ENCODE assay signal across 24 mouse cellular contexts in genomic region chr10:116649287-116649686, GRCm38 (mm10).
A peak's percentile ranks its signal among the peaks of the same experiment; 100 is the strongest.
DNase-seq lines count a peak whose midpoint lies in the region; ATAC-seq lines count a peak whose summit lies in the region.
"Had no signal": no experiment of that assay in that cellular context is flagged by ENCODE, and none has a peak within 500 bp of the region (broad histone marks: within the 10 kb centered on the region; RNA-seq: fewer than 3 reads in every experiment).

No protein-coding gene starts in this region.

- H3K4me1 ChIP-seq in intestine, embryonic 16.5 days (ENCODE audit: control insufficient read depth, insufficient read depth, low read length): no peaks in the 10 kb centered on the region
- H3K4me1 ChIP-seq in stomach, embryonic 16.5 days (ENCODE audit: control insufficient read depth, insufficient read depth, low read length): no peaks in the 10 kb centered on the region
- H3K4me1 ChIP-seq: embryonic facial prominence, embryonic 12.5 days; embryonic facial prominence, embryonic 15.5 days; heart, embryonic 13.5 days; hindbrain, embryonic 15.5 days had no signal

- WGBS in intestine, embryonic 16.5 days: 74% methylated on average over 3 of the region's 3 CpGs
- 33% methylated on average over 3 of the region's 3 CpGs for WGBS in large intestine, adult 2 months
- WGBS in stomach, embryonic 16.5 days: 66% methylated on average over 3 of the region's 3 CpGs

- no peaks in the 10 kb centered on the region for H3K36me3 ChIP-seq in intestine, embryonic 16.5 days (ENCODE audit: control insufficient read depth, insufficient read depth, low read length)
- H3K36me3 ChIP-seq in stomach, embryonic 16.5 days (ENCODE audit: control insufficient read depth, insufficient read depth, low read length): no peaks in the 10 kb centered on the region
- H3K36me3 ChIP-seq: embryonic facial prominence, embryonic 12.5 days; embryonic facial prominence, embryonic 15.5 days; heart, embryonic 13.5 days; hindbrain, embryonic 15.5 days had no signal

- no peaks in the 10 kb centered on the region for H3K27me3 ChIP-seq in intestine, embryonic 16.5 days (replicated peaks; ENCODE audit: control insufficient read depth, insufficient read depth, low read length)
- H3K27me3 ChIP-seq in stomach, embryonic 16.5 days (ENCODE audit: control insufficient read depth, insufficient read depth, low read length): no peaks in the 10 kb centered on the region
- H3K27me3 ChIP-seq: embryonic facial prominence, embryonic 12.5 days; embryonic facial prominence, embryonic 15.5 days; heart, embryonic 13.5 days; hindbrain, embryonic 15.5 days had no signal

- H3K9me3 ChIP-seq in intestine, embryonic 16.5 days (ENCODE audit: control insufficient read depth, low read length): no peaks in the 10 kb centered on the region
- no peaks in the 10 kb centered on the region for H3K9me3 ChIP-seq in stomach, embryonic 16.5 days (replicated peaks; ENCODE audit: control insufficient read depth, low read length)
- H3K9me3 ChIP-seq: embryonic facial prominence, embryonic 12.5 days; embryonic facial prominence, embryonic 15.5 days; heart, embryonic 13.5 days; hindbrain, embryonic 15.5 days had no signal

- no peak overlapping the region for H3K4me2 ChIP-seq in intestine, embryonic 16.5 days (ENCODE audit: low read depth, low read length)
- H3K4me2 ChIP-seq in stomach, embryonic 16.5 days (ENCODE audit: low read depth, low read length): no peak overlapping the region
- H3K4me2 ChIP-seq: embryonic facial prominence, embryonic 12.5 days; embryonic facial prominence, embryonic 15.5 days; heart, embryonic 13.5 days; hindbrain, embryonic 15.5 days had no signal

- H3K4me3 ChIP-seq in intestine, embryonic 16.5 days (ENCODE audit: low read length): no peak overlapping the region
- H3K4me3 ChIP-seq in stomach, embryonic 16.5 days (replicated peaks; ENCODE audit: low read length): no peak overlapping the region
- H3K4me3 ChIP-seq: embryonic facial prominence, embryonic 12.5 days; embryonic facial prominence, embryonic 15.5 days; gastrocnemius, adult 2 months; heart, embryonic 13.5 days; hindbrain, embryonic 15.5 days had no signal

- H3K9ac ChIP-seq in intestine, embryonic 16.5 days (ENCODE audit: low read depth, low read length): no peak overlapping the region
- no peak overlapping the region for H3K9ac ChIP-seq in stomach, embryonic 16.5 days (ENCODE audit: low read length)
- H3K9ac ChIP-seq: embryonic facial prominence, embryonic 12.5 days; embryonic facial prominence, embryonic 15.5 days; forebrain, postnatal 0 days; heart, embryonic 13.5 days; hindbrain, embryonic 15.5 days had no signal

- ATAC-seq in intestine, embryonic 16.5 days: peak; percentile 74
- ATAC-seq in stomach, embryonic 16.5 days (ENCODE audit: insufficient read depth, low FRiP score): peak; percentile 91
- ATAC-seq: CD4-positive, CD25-positive, alpha-beta regulatory T cell, adult 4 months; forebrain, embryonic 14.5 days; forebrain, postnatal 0 days had no signal

- peak; percentile 22 for DNase-seq in large intestine, adult 2 months (ENCODE audit: low read depth, low spot score)
- no peak for DNase-seq in spleen, adult 18-20 months
- no peak for DNase-seq in thymus, postnatal 10 days (ENCODE audit: low spot score in 2 of 2)
- no peak for DNase-seq in thymus, postnatal 36 days
- DNase-seq: adrenal gland, adult 2 months; adrenal gland, postnatal 14 days; cerebellum, adult 11 months; cerebellum, adult 2 months; cerebellum, adult 9-11 months; cerebellum, postnatal 25 days; forebrain, postnatal 0 days; gastrocnemius, adult 2 months; gastrocnemius, postnatal 14 days; heart, adult 18-20 months; heart, postnatal 14 days; heart, postnatal 4 days had no signal

- no peak overlapping the region for H3K27ac ChIP-seq in intestine, embryonic 16.5 days (ENCODE audit: low read length)
- H3K27ac ChIP-seq in stomach, embryonic 16.5 days (ENCODE audit: low read length): no peak overlapping the region
- H3K27ac ChIP-seq: embryonic facial prominence, embryonic 12.5 days; embryonic facial prominence, embryonic 15.5 days; gastrocnemius, adult 2 months; heart, embryonic 13.5 days; hindbrain, embryonic 15.5 days had no signal
